Mouse (Mus musculus) liver, adult 2 months (tissue): ENCODE data around the gene Ccs. TPM values are rescaled to one million over a fixed set of nuclear protein-coding genes. Genes with fewer than 3 reads are reported as not detected.

Experiments
- DNase-seq: peaks from one replicate; pipeline ENCODE4 v3.0.0-alpha.2; 2011; ENCODE audit warnings: low read depth, low spot score; ENCODE audit errors: extremely low read depth
- H3K27ac ChIP-seq: fragments of 200-500 bp; replicated peaks from 2 replicates; pipeline ENCODE4 v1.5.1; 2012; ENCODE audit warnings: low read depth, mild to moderate bottlenecking, control low read depth, inconsistent platforms, low read length; ENCODE audit not compliant: insufficient read depth
- H3K27me3 ChIP-seq: fragments of 200-500 bp; 2 replicates; pipeline ENCODE4 v1.6.1; 2012; ENCODE audit warnings: mild to moderate bottlenecking, moderate library complexity, low read length, inconsistent platforms; ENCODE audit not compliant: control insufficient read depth, insufficient read depth
- H3K36me3 ChIP-seq: fragments of 200-500 bp; 2 replicates; pipeline ENCODE4 v1.6.1; 2012; ENCODE audit warnings: low read length, inconsistent platforms; ENCODE audit not compliant: control insufficient read depth, insufficient read depth
- H3K4me1 ChIP-seq: fragments of 200-500 bp; 2 replicates; pipeline ENCODE4 v1.6.1; 2011; ENCODE audit warnings: low read length; ENCODE audit not compliant: control insufficient read depth, insufficient read depth
- H3K4me3 ChIP-seq: fragments of 200-500 bp; 2 replicates; pipeline ENCODE4 v1.5.1; 2011; ENCODE audit warnings: low read depth, mild to moderate bottlenecking, control low read depth, low read length, moderate library complexity; ENCODE audit not compliant: insufficient read depth
- H3K79me2 ChIP-seq: fragments of 200-500 bp; 2 replicates; pipeline ENCODE4 v1.6.1; 2012; ENCODE audit warnings: inconsistent platforms, mild to moderate bottlenecking, low read length, moderate library complexity; ENCODE audit not compliant: control insufficient read depth, insufficient read depth
- H3K9ac ChIP-seq: fragments of 200-500 bp; 2 replicates; pipeline ENCODE4 v1.6.1; 2012; ENCODE audit warnings: low read depth, mild to moderate bottlenecking, control low read depth, inconsistent platforms, low read length
- CTCF ChIP-seq: fragments of 200-500 bp; IDR thresholded peaks from 2 replicates; pipeline ENCODE4 v1.5.1; 2011; ENCODE audit warnings: low read depth, low read length, control low read depth
- POLR2A ChIP-seq: fragments of 200-500 bp; IDR thresholded peaks from 2 replicates; pipeline ENCODE4 v1.6.1; 2011; ENCODE audit warnings: low read length, control low read depth; ENCODE audit not compliant: insufficient read depth; ENCODE audit errors: extremely low read depth
- WGBS: fragments of 180-500 bp; shearing (Covaris S2); methylation state at CpG from one replicate; pipeline ENCODE4 v1.1.7; 2018; 5-methylcytosine and 5-hydroxymethylcytosine counted together
- polyA plus RNA-seq: library from polyadenylated mRNA; depleted of rRNA; stranded (reverse); fragments of >200 nt; gene quantifications from 2 replicates; pipeline ENCODE4 v1.2.3, GENCODE M21; 2012
- total RNA-seq: library from RNA; depleted of rRNA; stranded (reverse); fragments of >200 nt; gene quantifications from 2 replicates; pipeline ENCODE4 v1.2.3, GENCODE M21; 2014

Gene Ccs
- total and polyA plus RNA-seq, 2 experiments = 174 to 245 TPM

DNA sequence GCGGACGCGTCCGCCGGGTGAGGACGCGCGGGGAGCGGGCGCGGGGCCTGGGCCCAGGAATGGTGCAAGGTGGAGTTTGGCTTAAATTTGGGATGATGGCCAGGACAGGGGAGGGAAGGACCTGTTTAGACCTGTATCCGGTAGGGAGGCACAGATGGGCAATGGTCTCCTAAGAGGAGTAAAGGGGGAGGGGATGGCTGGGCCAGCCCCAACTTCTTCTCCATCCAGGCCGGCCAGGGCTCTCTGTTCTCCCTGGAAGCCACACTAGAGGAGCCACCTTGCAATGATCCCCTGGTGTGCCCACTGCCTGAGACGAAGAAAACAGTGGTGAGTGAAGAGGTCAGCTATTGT is 16.3 kb upstream of the Ccs start:
- peaks cover 7% of the 10 kb centered on the region; the same call in 1 of the 2 replicates for H3K36me3 ChIP-seq
- H3K79me2 ChIP-seq = no peaks in the 10 kb centered on the region
- no peak for TF ChIP-seq CTCF
- no peak for TF ChIP-seq POLR2A
- no peaks in the 10 kb centered on the region for H3K27me3 ChIP-seq
- WGBS = 5% methylated on average over 14 of the region's 14 CpGs
- no peak for DNase-seq
- peak overlapping the region; percentile 98 for H3K9ac ChIP-seq
- H3K4me3 ChIP-seq = peak overlapping the region; percentile 97
- peak overlapping the region; percentile 90 for H3K27ac ChIP-seq
- H3K4me1 ChIP-seq = peaks cover 9% of the 10 kb centered on the region

DNA sequence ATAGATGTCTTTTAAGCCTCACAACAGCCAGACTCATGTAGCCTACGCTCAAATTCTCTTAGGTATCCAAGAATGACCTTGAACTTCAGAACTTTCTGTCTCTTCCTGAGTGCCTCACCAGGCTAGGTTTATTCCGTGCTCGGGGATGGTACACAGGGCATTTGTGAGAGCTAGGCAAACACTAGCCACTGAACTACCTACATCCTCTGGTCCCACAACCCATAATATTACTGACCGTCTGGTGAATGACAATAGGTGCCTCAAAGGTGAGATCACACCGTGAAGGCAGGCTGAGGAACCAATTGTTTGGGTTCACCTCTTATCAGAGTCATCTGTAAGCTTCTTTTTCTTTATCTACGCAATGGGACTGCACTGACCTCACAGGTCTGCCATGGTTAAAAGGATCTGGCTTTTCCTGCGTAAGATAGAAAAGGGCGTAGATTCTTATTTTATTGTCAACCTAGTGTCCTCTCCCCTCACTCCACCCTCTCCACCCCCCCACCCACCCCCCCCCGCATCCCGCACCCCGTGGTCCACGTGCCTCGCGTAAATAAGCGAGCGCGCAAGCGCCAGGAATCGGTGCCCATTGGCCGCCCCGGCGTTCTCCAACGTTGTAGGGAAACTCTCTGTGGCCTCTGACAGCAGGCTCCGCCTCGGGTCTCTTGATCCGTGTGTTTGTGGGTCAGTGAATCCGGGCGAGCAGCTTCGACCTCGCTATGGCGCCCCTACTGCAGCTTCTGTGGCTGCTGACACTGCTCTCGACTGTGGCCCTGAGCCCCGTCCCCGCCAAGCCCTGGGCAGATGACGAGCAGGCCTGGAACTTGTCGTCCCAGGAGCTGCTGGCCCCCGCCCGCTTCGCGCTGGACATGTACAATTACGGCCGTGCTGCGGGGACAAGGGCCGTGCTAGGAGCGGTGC is 15.7 kb upstream of the Ccs start, which contains the start of gene Ctsf:
Gene Ctsf, plus strand, starts transcription at position 579 of the 918 bp plus-strand sequence.
- Histone ChIP-seq H3K27ac (peak within 1 kb of the TSS; percentile 90), H3K36me3 (peaks cover 7% of the 10 kb centered on the region; the same call in 1 of the 2 replicates), H3K4me3 (peak within 1 kb of the TSS; percentile 97), H3K27me3 (no peaks in the 10 kb centered on the region), H3K4me1 (peaks cover 9% of the 10 kb centered on the region), H3K9ac (peak within 1 kb of the TSS; percentile 98), H3K79me2 (no peaks in the 10 kb centered on the region)
- DNase-seq = peak; percentile 86
- 2% methylated on average over 45 of the region's 45 CpGs for WGBS
- TF ChIP-seq CTCF = peak; percentile 21; the same call in 1 of the 2 replicates
- TF ChIP-seq POLR2A = 0 out of 2 replicates have a peak, but pooled peaks have one; percentile 68

DNA sequence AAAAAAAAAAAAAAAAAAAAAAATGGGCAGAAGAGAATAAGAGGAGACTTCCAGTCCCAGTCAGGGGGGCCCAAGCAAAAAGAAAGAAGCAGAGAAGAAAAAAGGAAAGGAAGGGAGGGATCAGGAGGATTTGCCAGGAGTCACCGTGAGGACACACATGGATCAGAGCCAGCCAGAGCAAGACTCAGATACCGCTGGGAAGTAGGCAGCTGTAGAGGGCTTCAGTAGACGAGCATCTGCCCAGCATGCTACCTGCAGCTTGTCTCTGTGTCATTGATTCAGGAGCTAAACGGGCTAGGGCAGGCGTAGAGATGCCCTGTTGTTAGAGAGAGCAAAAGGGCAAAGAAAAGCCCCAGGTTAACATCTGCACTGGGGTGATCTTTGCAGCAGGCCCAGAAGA is 11.1 kb upstream of the Ccs start:
- DNase-seq = no peak
- H3K36me3 ChIP-seq = no peaks in the 10 kb centered on the region
- H3K79me2 ChIP-seq = no peaks in the 10 kb centered on the region; the same call in 1 of the 2 replicates
- TF ChIP-seq POLR2A = no peak
- TF ChIP-seq CTCF = no peak
- no peak overlapping the region for H3K27ac ChIP-seq
- H3K27me3 ChIP-seq = no peaks in the 10 kb centered on the region
- no peak overlapping the region for H3K4me3 ChIP-seq
- H3K4me1 ChIP-seq = peaks cover 3% of the 10 kb centered on the region; the same call in 1 of the 2 replicates
- 49% methylated on average over 5 of the region's 5 CpGs for WGBS
- H3K9ac ChIP-seq = no peak overlapping the region

DNA sequence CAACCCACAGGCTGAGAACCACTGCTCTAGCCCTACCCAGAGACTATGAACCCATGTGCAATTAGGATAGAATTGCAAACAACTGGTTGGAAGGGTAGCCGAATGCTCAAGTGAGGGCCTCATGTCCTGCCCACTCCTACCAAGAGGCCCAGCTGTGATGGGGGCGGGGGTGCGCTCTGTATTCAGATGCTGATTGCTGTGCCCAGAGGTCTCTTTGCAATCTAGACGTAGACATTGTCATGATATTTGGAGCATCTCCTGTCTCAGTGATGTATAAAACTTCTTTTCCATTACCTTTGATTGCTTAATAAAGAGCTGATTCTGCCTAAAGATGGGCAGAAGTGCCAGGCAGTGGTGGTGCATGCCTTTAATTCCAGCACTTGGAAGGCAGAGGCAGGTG is 10.7 kb upstream of the Ccs start:
- H3K79me2 ChIP-seq = no peaks in the 10 kb centered on the region; the same call in 1 of the 2 replicates
- DNase-seq = no peak
- no peak overlapping the region for H3K9ac ChIP-seq
- H3K4me3 ChIP-seq = no peak overlapping the region
- no peak for TF ChIP-seq CTCF
- TF ChIP-seq POLR2A = no peak
- H3K36me3 ChIP-seq = no peaks in the 10 kb centered on the region
- no peaks in the 10 kb centered on the region for H3K27me3 ChIP-seq
- 88% methylated on average over 4 of the region's 4 CpGs for WGBS
- H3K4me1 ChIP-seq = peaks cover 3% of the 10 kb centered on the region; the same call in 1 of the 2 replicates
- no peak overlapping the region for H3K27ac ChIP-seq

DNA sequence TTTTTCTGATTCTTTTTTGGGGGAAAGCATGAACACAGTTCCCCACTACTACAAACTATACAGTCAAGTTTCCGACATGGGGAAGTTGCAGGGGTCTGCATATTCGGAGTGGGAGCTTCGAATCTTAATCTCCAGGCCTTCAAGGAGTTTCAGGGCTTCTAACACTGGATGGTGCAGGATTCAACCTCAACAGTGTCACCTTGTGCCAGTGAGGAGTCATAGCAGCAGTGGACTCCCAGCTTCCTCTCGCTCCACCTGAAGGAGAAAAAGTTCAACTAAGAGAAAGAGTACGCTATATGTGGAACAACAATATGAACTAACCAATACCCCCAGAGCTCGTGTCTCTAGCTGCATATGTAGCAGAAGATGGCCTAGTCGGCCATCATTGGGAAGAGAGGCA is 8.4 kb upstream of the Ccs start:
- no peaks in the 10 kb centered on the region for H3K36me3 ChIP-seq
- H3K79me2 ChIP-seq = no peaks in the 10 kb centered on the region; the same call in 1 of the 2 replicates
- WGBS = 24% methylated on average over 7 of the region's 7 CpGs
- no peak overlapping the region for H3K9ac ChIP-seq
- no peaks in the 10 kb centered on the region for H3K27me3 ChIP-seq
- H3K27ac ChIP-seq = no peak overlapping the region
- H3K4me3 ChIP-seq = no peak overlapping the region
- DNase-seq = peak; percentile 68
- TF ChIP-seq POLR2A = no peak
- TF ChIP-seq CTCF = peak; percentile 77
- H3K4me1 ChIP-seq = no peaks in the 10 kb centered on the region
